Mouse (Mus musculus) frontal cortex, adult 2 months (tissue): ENCODE data around the gene Skida1. TPM values are rescaled to one million over a fixed set of nuclear protein-coding genes. Genes with fewer than 3 reads are reported as not detected.
"Not testable (repeated sequence)": the region's sequence is repeated elsewhere in the genome, so short reads cannot be mapped to it uniquely, and the experiment has no call there.

Experiments
- DNase-seq, 2 experiments: peaks; one replicate each; pipeline ENCODE4 v3.0.0; 2022; ENCODE audit warnings: low spot score in 1 of 2; ENCODE audit errors: extremely low spot score in 1 of 2
- polyA plus RNA-seq: library from polyadenylated mRNA; depleted of rRNA; stranded (reverse); fragments of >200 nt; gene quantifications from 2 replicates; pipeline ENCODE4 v1.2.3, GENCODE M21; 2012; rRNA removed

Gene Skida1
- 3.9 and 5.3 TPM in 2 replicates for polyA plus RNA-seq

- no peak for DNase-seq
Measured at GRCm38 (mm10) chr2:18048453-18049075, at the start of gene Skida1. Gene Skida1, minus strand, starts transcription at chr2:18049051.

DNA sequence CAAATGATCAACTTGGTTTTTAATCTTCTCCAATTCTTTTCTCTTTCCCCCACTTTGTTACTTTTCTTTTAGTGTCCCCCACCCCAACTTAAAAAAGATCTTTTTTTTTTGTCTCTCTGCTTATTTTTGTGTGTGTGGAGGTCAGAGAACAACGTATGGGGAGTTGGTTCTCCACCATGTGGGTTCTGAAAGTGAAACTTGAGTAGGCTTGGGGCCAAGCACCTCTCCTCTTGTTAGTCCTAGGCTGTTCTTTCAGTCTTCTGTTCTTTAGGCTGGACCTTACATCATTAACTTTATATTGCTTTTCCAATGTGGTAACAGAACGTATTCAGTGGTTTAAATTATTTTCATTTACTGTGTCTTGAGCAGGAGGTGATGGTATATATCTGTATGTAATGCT, 47.0 kb upstream of the Skida1 start:
- DNase-seq = no peak

DNA sequence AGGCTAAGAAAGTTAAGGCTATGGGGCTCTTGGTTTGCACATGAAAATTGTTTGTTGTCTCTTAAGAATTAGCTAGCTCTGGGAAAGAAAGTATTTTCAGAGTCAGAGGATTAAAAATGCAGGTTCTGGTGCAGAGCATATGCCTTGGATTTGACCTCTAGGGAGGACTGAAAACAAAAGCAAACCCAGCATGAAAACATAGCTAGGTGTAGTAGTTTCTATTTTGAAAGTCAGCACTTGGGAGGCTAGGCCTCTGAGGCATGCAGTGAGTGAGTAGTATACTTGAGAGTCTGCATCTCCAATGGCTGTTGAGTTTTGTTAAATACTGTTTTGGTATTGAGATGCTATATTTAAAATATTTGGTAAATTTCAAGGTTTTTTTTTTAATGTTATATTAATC, 45.5 kb upstream of the Skida1 start:
- DNase-seq = no peak

- no peak for DNase-seq
Measured at GRCm38 (mm10) chr2:18093858-18094257, 45.0 kb upstream of the Skida1 start.

GRCm38 (mm10) chr2:18087695-18088094, 38.8 kb upstream of the Skida1 start:
- DNase-seq = not testable (repeated sequence)

- no peak for DNase-seq
Measured at GRCm38 (mm10) chr2:18080182-18080860, 31.5 kb upstream of the Skida1 start.

- no peak for DNase-seq
Measured at GRCm38 (mm10) chr2:18071947-18072346, 23.1 kb upstream of the Skida1 start.

DNA sequence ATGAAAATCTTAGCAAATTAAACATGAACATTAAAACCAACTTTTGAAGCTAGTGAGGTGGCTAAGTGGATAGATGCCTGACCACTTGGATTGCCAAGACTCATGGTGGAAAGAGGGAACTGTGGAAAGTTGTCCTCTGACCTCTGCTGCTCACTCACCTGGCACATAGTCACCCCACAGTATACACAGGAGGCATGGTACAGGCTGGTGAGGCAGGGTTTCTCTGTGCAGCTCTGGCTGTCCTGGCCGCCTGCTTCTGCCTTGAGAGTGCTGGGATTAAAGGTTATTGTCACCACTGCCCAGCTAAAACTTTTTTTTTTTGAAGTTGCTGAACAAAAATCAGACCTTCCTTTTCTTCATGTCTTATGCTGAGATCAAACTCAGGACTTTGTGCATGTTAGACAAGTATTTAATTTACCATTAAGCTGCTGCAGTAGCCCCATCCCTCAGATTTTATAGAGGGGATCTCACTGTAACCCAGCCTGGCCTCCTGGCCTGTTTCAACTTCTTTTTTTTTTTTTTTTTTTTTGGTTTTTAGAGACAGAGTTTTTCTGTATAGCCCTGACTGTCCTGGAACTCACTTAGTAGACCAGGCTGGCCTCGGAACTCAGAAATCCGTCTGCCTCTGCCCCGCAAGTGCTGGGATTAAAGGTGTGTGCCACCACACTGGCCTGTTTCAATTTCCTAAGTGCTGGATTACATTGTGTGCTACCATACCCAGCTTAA, 19.4 kb upstream of the Skida1 start:
- DNase-seq = no peak

GRCm38 (mm10) chr2:18066436-18066835, 17.6 kb upstream of the Skida1 start:
- DNase-seq = no peak

DNA sequence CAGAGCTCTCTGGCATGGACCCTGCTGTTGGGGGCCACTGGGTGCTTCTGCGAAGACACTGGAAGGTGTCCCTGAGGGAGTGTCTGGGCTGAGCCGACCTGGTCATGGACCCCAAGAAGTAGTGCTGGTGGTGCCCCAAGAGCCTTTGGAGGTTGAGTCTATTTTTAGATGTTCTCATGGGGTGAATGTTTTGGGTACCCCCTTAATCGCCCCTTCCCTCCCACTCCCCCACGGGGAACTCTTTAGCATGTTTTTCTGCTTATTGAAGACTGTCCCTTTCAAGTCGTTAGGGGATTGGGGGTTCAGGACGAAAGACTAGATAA, 16.8 kb upstream of the Skida1 start:
- DNase-seq = no peak

- peak in 1 of 2 experiments; percentile 60 for DNase-seq
Measured at GRCm38 (mm10) chr2:18064941-18065707, 16.3 kb upstream of the Skida1 start.

DNA sequence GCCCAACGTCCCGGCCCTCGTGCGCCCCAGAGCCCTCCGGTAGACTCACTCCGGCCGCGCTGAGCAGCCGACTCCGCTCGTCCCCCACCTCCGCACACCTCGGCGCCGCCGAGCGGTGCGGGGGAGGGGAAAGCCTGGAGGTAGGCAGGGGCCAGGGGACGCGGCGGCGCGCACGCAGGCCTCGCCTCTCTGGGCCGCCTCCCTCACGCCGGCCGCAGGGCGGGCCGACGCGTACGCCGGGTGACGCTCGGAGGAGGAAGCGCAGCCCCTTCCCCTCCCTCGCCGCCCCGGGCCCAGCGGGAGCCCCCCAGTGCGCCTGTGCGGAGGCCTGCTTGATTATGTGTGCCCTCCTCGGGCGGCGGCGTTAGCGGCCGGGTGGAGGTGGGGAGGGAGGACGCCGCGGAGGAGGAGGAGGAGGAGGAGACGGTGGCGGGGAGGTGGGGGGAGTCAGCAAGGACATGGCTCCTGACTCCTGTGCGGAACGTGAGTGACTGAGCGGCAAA, 15.6 kb upstream of the Skida1 start:
- peak; percentile 80 to 89 for DNase-seq

GRCm38 (mm10) chr2:18063763-18064251, 15.0 kb upstream of the Skida1 start:
- peak in 1 of 2 experiments; percentile 63 for DNase-seq

GRCm38 (mm10) chr2:18060396-18060795, 11.5 kb upstream of the Skida1 start:
- no peak for DNase-seq

DNA sequence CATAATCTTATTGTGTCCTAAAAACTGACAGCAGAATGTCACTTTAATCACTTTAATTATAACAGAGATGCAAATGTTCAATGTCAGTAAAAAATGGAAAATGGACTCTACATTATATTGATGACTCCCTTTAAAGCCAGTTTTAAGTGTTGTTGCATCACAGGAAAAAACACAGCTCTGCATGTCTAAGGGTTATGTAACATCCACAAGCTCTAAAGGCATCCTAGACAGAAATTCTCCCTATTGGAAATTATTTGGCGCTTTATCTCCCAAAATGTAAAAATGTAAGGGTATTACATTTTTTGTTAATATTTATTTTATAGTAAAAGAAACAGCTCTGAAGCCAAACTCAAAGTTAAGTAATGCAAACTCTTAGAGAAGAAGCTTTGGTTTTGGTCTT, 11.0 kb upstream of the Skida1 start:
- DNase-seq = no peak

- no peak for DNase-seq
Measured at GRCm38 (mm10) chr2:18059063-18059462, 10.2 kb upstream of the Skida1 start.

DNA sequence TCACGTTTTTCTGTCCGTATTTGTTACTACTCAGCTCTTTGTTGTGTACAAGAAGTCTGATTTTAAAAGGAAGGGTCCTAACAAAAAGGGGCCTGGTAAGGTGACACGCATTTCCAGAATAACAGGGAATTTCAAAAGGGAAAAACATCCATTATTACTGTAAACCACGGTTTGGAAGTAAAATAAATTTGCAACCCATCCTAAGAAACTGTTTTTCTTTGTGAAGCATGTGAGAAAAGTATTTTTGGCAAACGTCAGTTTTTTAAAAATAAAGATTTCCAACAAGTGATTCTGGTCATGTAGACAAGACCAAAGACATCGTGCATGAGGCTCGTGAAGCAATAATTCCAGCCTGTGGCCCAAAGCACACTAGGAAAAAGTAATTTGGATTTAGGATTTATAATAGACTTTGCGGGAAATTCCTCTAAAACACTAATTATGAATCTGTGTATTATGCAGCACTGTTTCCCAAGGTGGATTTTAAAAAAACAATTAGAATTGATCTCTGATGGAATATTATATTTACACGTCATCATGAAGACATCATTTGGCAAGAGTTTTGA, 9.4 kb upstream of the Skida1 start:
- no peak for DNase-seq

DNA sequence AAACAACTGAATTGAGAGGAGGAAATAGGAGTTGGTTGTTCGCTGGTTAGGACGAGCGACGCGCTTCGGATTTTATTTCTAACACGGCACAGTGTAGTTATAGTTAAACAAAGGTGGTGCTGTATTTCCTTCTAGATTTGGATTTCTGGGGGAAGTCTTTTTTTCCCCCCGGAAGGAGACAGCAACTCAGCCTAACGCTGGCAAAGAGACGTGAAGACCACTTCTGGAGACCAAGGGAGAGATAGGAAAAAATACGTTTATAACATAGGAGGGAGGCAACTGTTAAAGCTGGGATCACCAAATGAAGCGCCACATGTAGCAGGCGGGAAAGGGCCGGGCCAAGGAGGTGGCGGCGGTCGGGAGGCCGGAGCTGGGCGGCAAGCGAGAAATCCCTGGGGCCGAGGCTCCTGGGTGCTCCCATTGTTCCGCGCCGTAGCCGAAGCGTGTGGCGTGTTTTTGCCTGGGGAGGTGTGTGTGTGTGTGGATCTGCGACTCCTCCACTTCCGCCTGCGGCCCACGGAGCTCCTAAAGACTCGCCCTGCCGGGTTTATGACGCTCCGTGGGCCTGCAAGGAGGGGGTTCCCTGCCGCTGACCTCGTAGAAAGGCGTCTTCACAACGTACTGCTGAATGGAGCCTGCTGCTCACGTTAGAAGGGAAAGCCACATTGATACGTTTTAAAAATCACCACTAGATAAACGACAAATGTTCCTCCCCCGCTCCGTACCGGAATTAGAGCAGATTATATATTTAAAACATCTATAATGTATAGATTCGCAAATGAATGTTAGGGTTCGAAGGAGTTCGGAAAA, 8.7 kb upstream of the Skida1 start:
- peak in 1 of 2 experiments; percentile 63 for DNase-seq

DNA sequence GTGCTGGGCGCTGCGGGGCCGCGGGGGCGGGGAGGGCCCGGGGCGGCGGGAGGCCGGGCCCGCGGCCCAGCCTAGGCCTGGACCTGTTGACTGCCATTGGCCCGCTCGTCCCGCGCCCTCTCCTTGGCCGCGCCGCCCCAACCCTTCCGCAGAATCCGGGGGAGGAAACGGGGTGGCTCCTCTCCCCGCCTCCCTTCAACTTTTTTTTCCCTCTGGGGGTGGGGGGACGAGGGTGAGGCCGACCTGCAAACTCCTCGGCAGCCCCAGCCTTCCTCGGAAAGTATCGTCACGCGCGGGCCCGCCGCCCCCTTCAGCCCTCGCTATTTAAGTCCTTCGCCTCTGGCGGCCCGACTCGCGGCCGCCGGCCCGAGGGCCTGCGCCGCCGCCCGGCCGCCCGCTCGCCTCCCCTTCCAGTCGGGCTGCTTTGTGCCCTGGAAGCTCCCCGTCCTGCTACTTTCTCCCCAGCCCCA, 8.0 kb upstream of the Skida1 start:
- peak; percentile 77 to 83 for DNase-seq
